Mouse (Mus musculus) testis, postnatal 14 days (tissue): ENCODE results near the gene Timm29.
"Not testable (repeated sequence)": the region's sequence is repeated elsewhere in the genome, so short reads cannot be mapped to it uniquely, and the experiment has no call there.

ENCODE experiments used
- DNase-seq: peaks from one replicate; pipeline ENCODE4 v3.0.0; 2021; ENCODE audit warnings: low spot score

Timm29 gene

DNA sequence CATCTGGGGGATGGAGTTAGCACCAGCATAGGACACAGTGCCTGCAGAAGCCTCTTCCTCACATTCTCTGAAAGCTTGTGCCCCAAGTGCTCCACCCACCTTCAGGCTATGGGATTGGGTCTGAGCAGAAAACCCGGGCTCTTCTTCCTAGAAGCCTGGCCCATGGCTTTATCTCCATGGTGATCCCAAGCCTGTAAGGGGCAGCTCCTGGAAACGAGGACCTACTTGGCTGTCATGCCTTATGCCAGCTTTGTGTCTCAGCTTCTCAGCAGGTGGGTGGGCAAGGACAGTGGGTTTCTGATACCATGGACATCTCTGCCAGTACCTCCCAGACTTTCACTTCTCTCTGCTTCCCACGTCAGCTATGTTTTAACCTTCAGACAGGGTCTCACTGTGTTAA, 14.3 kb upstream of the Timm29 start:
- no peak for DNase-seq

DNA sequence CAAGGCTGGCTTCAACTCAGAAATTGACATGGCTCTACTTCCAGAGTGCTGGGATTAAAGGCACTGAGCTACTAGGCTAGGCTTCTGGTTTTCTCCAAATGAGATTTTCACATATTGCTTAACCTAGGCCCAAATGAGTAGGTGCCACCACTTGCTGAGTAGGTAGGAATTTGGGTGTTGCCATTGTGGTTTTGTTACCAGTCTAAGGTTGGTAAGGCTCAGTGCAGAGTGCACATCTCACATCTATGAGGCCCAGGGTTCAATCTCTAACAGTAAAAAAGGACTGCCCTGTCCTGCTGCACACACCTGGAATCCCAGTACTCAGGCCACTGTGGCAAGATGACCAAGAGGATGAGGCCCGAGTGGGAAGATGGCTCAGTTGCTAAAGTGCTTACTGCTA, 7.1 kb upstream of the Timm29 start:
- no peak for DNase-seq

DNA sequence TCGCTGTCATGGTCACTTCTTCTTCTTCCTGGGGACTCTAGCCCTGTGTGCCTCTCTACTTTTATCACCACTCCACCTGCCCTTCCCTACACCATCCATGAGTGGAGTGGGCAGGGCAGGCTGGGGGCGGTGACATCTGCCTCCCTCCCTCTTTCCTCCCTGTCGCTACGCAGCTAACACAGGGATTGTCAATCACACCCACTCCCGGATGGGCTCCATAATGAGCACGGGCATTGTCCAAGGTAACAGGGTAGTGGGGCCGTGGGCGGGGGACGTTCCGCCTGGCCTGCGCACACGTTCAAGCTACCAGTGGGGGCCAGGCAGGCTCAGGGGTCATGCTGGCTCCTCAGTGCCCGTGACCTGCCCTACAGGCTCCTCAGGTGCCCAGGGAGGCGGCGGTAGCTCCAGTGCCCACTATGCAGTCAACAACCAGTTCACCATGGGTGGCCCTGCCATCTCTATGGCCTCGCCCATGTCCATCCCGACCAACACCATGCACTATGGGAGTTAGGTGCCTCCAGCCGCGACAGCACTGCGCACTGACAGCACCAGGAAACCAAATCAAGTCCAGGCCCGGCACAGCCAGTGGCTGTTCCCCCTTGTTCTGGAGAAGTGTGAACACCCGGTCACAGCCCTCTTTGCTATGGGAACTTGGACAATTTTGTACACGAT, 4.7 kb upstream of the Timm29 start:
- no peak for DNase-seq

DNA sequence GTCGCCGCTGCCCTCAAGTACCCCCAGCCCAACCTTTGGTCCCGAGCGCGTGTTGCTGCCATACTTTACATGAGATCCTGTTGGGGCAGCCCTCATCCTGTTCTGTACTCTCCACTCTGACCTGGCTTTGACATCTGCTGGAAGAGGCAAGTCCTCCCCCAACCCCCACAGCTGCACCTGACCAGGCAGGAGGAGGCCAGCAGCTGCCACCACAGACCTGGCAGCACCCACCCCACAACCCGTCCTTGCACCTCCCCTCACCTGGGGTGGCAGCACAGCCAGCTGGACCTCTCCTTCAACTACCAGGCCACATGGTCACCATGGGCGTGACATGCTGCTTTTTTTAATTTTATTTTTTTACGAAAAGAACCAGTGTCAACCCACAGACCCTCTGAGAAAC, 4.2 kb upstream of the Timm29 start:
- no peak for DNase-seq

DNA sequence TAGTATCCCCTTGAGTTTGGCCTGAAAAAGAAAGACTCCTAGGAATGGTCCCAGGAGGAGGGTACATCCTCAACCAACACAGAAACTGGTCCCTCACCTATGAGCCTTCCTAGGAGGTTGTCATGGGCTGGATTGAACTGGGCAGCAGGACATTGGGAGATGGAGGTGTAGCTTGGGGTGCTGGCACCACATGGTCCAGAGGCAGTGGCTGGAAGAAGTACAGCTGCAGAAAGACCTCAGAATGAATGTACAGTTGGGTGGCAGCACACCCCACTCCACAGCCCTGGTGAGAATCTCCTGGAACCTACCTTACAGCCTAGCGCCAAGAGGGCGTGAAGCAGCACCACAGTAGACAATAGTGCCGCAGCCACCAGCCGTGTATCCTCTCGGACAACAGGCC, 3.0 kb upstream of the Timm29 start:
- DNase-seq: no peak

DNA sequence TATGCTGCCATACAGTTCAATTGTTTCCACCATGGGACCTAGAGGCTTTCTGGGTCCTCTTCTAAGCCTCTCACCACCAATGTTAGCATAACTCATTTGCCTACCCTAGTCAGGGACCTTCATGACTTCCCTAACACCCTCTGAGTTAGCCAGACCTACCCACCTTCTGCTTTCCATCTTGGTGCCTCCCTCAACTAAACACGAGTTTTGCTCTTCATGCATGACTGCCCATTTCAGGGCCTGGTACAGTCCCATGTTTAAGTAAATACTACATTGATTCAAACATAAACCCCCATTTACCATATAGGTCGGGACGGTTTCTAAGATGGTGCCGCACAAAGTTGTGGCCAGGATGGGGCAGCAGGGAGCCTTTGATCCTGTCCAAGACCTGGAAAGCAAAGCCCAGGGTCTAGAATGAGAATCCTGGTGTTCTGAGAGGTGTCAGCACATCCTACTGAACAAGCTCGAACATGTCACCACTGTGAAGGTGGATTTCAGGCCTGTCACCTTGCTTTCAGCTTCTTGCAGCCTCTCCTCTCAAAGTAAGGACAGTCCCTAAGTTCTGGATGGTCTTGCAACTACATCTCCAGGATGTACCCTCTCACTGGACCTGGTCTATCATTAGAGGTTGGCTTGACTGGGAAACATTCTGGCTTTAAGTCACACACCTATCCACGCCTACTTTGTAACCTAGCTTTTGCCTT, 1.2 kb upstream of the Timm29 start:
- DNase-seq: no peak

DNA sequence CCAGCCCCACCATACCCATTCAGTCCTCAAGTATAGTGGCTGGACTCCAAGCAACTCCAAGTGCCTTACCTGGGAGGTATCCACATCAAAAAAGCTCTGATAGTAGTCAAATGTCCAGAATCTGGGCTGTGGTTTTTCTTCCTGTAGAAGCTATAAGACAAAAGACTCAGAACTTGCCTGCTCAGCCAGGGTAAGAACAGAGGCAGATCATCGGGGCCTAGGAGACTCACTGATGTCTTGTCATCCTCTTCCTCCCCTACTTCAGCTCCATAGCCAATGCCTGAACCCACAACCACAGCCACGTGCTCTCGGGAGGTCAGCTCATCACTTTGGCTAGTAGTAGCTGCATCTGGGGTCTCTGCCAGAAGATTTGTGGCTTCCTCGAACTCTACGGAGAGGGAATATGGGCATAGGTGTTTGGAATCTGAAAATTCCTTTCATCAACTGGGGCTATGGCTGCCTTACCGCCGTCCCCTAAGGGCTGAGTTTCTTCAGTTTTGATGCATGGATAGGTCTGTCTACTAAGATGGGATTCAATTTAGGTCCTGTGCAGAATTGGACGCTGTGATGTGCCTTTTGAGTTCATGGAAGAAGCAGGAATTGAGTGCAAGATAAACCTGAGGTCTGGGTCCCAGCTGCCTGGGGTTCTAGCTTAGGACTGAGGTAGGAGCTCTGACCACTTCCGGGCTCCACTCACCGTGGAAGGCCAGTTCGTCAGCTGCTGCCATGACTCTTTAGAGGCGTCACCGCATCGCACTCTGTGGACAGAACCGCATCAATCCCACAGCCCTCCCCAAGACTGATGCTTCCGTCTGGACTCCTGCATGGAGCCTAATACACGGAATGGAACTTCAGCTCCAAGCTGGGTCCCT, 455 bp upstream of the Timm29 start:
- no peak for DNase-seq

DNA sequence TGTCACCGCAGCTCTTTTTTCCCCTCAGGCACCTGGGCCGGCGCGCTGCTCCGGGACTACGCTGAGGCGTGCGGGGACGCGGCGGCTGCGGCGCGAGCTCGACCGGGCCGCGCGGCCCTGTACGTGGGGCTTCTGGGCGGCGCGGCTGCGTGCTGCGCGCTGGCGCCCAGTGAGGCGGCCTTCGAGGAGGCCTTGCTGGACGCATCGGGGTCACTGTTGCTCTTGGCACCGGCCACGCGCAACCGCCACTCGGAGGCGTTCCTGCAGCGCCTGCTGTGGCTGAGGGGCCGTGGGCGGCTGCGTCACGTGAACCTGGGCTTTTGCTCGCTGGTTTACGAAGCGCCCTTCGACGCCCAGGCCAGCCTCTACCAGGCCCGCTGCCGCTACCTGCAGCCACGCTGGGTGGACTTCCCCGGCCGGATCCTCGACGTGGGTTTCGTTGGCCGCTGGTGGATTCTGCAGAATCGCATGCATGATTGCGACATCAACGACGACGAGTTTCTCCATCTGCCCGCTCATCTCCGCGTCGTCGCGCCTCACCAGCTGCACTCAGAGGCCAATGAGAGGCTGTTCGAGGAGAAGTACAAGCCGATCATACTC, 700 bp downstream of the Timm29 start:
- peak; percentile 64 for DNase-seq

DNA sequence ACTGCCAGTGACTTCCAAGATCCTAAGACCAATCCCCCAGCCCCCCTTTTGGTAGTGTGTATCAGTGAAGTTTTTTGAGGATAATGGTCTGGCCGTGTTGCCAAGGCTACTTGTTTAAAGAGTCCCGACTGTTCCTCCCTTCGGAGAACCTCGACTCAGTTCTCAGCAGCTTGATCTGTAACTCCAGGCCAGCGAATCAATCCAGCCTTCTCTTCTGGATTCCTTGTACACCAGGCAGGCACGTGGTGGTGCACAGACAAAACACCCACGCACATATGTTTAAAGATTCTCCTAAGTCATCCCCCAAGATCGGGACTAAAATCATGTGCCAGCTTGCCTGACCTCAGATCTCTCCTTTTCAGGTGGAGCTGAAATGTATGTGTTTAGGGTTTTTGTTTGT, 1.8 kb downstream of the Timm29 start:
- DNase-seq: not testable (repeated sequence)

DNA sequence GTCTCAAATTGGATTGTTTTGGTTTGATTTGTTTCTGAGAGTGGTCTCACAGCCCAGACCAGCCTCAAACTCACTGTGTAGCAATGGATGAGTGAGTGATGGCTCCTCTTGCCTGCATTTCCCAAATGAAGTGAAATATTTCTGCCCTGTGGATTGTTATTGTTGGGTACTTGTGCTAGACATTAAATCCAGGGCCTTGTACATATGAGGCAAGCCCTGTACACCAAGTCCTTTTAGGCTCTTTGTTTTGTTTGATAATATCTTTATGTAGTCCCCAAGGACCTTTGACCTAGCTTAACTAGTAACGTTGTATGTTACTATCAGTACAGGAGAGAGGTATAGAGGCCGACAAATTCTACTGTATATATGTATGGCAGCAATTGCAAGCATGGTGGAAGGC, 2.3 kb downstream of the Timm29 start:
- DNase-seq: no peak

DNA sequence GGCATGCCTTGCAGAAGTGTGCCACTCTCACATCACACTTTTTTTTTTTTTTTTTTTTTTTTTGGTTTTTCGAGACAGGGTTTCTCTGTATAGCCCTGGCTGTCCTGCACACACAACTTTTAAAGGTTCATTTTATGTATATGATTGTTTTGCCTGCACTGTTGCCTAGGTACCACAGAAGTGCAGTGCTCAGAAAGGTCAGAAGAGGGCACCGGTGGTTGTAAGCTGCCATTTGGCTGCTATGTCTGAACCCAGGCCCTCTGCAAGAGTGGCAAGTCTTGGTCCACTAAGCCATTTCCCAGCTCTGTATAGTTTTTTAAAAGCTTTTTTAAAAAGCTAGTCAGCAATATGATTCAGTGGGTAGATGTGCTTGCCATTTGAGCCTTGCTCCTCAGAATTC, 5.7 kb downstream of the Timm29 start:
- DNase-seq: no peak

DNA sequence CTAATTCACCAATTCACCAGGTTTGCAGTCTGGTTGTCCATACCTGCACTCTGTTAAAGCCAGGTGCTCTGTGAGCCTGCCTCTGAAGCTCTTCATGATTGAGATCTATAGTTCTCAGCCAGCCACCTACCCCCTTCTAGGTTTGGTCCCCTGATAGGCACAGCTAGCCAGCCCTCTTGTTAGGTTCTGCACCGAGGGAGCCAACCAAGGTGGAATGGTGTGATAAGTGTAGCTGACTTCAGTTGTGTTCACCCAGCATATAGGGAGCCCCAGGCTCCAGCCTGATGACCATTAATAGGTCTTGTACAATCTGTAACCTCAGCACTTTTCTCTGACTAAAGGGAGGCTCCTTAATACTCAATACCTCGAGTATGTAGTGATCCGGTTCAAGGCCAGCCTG, 7.7 kb downstream of the Timm29 start:
- no peak for DNase-seq

DNA sequence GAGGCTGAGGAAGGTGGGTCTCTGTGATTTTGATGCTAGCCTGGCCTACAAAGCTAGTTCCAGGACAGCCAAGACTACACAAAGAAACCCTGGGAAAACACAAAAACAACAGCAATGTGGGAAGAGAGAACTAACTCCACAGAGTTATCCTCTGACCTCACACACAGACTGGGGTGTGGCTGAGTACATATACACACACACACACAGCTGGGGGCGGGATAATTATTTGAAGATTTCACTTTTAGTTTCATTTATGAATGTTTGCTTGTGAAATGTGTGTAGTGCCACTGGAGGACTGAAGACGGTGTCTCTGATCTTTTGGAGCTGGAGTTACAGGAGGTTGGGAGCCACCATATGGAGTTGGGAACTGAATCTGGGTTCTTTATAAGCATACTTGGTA, 8.6 kb downstream of the Timm29 start:
- no peak for DNase-seq

DNA sequence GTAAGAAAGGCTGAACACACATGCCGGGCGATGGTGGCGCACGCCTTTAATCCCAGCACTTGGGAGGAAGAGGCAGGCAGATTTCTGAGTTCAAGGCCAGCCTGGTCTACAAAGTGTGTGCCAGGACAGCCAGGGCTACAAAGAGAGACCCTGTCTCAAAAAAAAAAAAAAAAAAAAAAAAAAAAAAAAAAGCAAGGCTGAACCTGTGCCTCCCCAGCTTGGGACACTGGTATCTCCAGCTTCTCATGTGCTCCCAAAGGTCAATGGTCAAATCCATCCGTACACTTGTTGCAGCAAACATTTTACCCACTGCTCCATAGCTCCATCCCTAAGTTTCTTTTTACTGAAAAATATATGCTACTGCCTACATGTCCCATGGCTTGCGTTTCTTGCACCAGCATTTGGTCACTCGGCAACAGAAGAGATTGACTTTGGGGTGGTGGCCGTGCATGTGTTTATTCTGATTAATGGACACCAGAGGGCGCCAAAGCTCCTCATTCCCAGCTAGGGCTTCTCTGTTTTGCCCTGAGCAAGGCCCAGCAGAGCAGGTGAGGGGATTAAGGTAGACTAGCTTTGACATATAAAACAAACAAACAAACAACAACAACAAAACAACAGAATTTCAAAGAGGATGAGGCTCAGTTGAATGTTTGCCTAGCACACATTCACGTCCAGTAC, 9.3 kb downstream of the Timm29 start:
- DNase-seq: no peak

DNA sequence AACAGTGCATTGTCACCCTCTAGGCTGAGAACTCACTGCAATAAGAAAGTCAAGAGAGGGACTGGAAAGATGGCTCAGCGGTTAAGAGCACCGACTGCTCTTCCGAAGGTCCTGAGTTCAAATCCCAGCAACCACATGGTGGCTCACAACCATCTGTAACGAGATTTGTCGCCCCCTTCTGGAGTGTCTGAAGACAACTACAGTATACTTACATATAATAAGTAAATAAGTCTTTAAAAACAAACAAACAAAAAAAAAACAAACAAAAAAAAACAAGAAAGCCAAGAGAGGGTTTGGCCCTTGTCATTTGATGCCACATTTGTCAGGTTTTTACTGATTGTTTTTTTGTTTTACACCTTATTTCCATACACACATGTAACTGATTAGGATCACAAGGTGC, 11.6 kb downstream of the Timm29 start:
- no peak for DNase-seq

DNA sequence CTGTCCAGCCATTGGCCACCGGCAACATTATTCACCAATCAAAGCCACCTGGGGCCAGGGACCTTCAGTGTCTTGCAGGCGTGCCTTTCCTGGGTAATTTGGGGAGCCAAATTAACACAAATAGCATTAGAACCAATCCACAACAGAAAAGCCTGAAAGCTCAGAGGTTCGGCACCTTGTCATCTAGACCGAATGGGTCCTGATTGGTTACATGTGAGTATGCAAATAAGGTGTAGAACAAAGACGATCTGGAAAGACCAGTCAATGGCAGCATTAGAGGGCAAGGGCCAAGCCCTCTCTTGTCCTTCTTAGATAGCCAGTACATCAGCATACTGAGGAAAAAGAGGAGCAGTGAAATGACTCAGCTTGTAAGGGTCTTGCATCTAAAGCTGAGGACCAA, 13.3 kb downstream of the Timm29 start:
- DNase-seq: no peak

DNA sequence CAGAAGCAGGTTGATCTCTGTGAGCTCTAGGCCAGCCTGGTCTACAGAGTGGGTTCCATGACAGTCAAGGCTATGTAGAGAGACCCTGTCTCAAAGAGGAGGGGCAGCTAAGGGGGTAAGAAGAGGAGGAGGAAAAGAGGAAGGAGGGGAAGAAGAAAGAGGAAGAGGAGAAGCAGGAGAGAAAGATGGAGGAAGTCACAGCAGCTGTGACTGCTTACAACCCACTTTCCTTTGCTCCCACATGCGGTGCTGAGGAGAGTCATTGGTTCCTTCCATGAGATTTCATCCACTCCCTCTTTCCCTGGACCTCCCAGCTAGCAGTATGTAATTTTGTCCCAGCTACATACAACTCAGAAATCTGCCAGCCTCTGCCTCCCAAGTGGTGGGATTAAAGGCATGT, 14.1 kb downstream of the Timm29 start:
- no peak for DNase-seq

DNA sequence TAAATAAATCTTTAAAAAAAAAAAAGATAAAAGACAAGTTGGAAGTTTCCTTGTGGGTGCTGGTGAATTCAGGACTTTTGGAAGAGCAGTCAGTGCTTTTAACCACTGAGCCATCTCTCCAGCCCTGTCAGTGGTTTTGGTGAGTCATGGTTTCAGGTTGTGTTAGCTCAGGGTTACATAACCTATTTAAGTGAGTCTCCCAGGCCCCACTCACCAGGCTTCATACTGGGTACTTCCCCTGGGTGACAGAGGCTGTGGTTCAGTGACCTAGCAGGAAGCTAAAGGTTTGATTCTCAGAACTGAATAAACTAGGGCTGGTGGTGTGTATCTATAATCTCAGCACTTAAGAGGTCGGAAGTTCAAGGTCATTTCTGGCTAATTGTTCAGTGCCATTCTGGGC, 17.3 kb downstream of the Timm29 start:
- no peak for DNase-seq

DNA sequence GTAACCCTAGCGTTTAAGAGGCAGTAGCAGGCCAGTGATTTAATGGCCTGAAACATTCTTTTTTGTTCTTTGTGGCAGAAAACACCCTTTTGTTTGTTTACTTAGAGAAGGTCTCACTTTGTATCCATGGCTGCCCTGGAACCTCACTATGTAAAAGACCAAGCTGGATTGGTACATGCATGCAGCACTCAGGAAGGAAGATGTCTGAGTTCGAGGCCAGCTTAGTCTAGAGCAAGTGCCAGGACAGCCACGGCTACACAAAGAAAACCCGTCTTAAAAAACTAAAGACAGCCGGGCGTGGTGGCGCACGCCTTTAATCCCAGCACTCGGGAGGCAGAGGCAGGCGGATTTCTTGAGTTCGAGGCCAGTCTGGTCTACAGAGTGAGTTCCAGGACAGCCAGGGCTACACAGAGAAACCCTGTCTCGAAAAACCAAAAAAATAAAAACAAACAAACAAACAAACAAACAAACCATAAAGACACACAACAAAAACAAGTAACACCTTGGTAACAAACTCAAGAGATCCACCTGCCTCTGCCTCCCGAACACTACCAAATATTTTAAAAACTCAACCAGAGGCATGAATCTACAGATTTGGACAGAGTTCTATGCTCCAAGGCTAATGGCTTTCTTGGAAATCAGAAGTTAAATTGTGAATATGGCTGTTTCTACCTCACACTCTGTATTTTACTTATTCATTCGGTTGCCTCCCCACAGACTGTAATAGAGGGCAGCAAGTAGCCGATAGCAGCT, 22.5 kb downstream of the Timm29 start:
- DNase-seq: no peak

DNA sequence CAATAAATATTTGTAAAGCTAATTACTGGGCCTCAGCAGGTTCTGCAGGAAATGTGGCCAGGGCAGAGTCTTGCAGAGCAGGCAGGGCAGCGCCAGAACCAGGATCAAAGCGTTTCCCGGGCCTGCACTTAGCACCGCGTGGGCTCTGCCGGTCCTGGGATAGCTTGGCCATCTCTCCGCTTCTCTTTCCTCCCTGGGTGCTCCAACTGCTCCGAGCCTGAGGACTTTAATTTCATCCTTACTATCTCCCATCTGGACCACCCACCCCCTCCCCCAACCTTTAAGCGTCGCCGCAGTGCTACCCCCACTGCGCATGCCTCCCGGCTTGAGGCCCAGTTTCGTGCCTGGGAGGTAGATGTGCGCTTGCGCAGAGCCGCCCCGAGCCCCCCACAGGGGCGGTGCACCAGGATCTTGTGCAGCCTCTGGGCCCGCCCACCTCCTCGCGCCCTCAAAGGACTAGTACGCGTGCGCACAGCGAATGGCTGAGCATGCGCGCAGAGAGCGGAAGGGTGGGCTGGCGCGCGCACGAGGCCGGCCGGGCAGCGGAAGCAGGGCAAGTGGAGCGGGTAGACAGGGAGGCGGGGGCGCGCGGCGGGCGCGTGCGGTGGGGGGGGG, 23.2 kb downstream of the Timm29 start, which contains the start of gene Smarca4:
Smarca4 (plus strand) TSS at position 553 of the 615 bp plus-strand sequence.
- peak; percentile 100 for DNase-seq
